Mouse (Mus musculus) forebrain, embryonic 11.5 days (tissue): ENCODE results near the gene Spin1. TPM values are rescaled to one million over a fixed set of nuclear protein-coding genes. Genes with fewer than 3 reads are reported as not detected.

ENCODE experiments used
- ATAC-seq: fragments of 200-750 bp; cut with Nextera tagmentation; replicated peaks from 2 replicates; pipeline ENCODE4 v1.8.0; 2017; ENCODE audit warnings: moderate TSS enrichment; ENCODE audit not compliant: low FRiP score
- DNase-seq: peaks from one replicate; pipeline ENCODE4 v3.0.0-alpha.2; 2017; ENCODE audit warnings: low spot score
- H3K27ac ChIP-seq: fragments of 300-500 bp; sonication (generic); 2 replicates; pipeline ENCODE4 v1.5.1; 2014; ENCODE audit warnings: low read depth, low read length
- H3K27me3 ChIP-seq: fragments of 300-500 bp; sonication (generic); 2 replicates; pipeline ENCODE4 v1.6.1; 2014; ENCODE audit warnings: mild to moderate bottlenecking, low read length, mixed read lengths; ENCODE audit not compliant: control insufficient read depth, insufficient read depth
- H3K36me3 ChIP-seq: fragments of 300-500 bp; sonication (generic); 2 replicates; pipeline ENCODE4 v1.6.1; 2014; ENCODE audit warnings: mild to moderate bottlenecking, low read length, moderate library complexity, mixed read lengths; ENCODE audit not compliant: control insufficient read depth, insufficient read depth
- H3K4me1 ChIP-seq: fragments of 300-500 bp; sonication (generic); replicated peaks from 2 replicates; pipeline ENCODE4 v1.6.1; 2014; ENCODE audit warnings: low read length, mixed read lengths; ENCODE audit not compliant: control insufficient read depth, insufficient read depth
- H3K4me2 ChIP-seq: fragments of 300-500 bp; sonication (generic); 2 replicates; pipeline ENCODE4 v1.6.1; 2014; ENCODE audit warnings: low read depth, mild to moderate bottlenecking, low read length, moderate library complexity, mixed read lengths; ENCODE audit not compliant: severe bottlenecking
- H3K4me3 ChIP-seq: fragments of 300-500 bp; sonication (generic); 2 replicates; pipeline ENCODE4 v1.5.1; 2014; ENCODE audit warnings: low read depth, low read length
- H3K9ac ChIP-seq: fragments of 300-500 bp; sonication (generic); 2 replicates; pipeline ENCODE4 v1.6.1; 2014; ENCODE audit warnings: low read length
- H3K9me3 ChIP-seq: fragments of 300-500 bp; sonication (generic); 2 replicates; pipeline ENCODE4 v1.6.1; 2016; ENCODE audit warnings: low read length, mixed read lengths; ENCODE audit not compliant: control insufficient read depth
- WGBS: fragments of 180-500 bp; shearing (Covaris S2); extraction: QIAGEN DNeasy Blood & Tissue Kit; methylation state at CpG from one replicate; pipeline ENCODE4 v1.1.7; 2014; 5-methylcytosine and 5-hydroxymethylcytosine counted together
- polyA plus RNA-seq: library from polyadenylated mRNA; unstranded; fragments of >200 nt; fragmentation: Nextera tagmentation; extraction: Ambion mirVana; gene quantifications from 2 replicates; pipeline ENCODE4 v1.2.1, GENCODE M21; 2014

Gene Spin1
- polyA plus RNA-seq, 1 experiment from 2014 or later: 111 TPM

- Histone ChIP-seq H3K9me3 (no peaks in the 10 kb centered on the region), H3K27me3 (no peaks in the 10 kb centered on the region), H3K4me2 (no peak overlapping the region), H3K27ac (no peak overlapping the region), H3K4me1 (no peaks in the 10 kb centered on the region), H3K4me3 (no peak overlapping the region), H3K9ac (no peak overlapping the region), H3K36me3 (no peaks in the 10 kb centered on the region)
- 86% methylated on average over 7 of the region's 7 CpGs for WGBS
- no peak for DNase-seq
- ATAC-seq: no peak
Observed at GRCm38 (mm10) chr13:51182236-51182635, 81.6 kb downstream of the Spin1 start.

GRCm38 (mm10) chr13:51184896-51185295 lies 84.2 kb downstream of the Spin1 start:
- H3K4me2 ChIP-seq: no peak overlapping the region
- ATAC-seq (no peak), DNase-seq (no peak)
- H3K27ac ChIP-seq: no peak overlapping the region
- no peak overlapping the region for H3K9ac ChIP-seq
- no peaks in the 10 kb centered on the region for H3K36me3 ChIP-seq
- no peaks in the 10 kb centered on the region for H3K4me1 ChIP-seq
- no peaks in the 10 kb centered on the region for H3K27me3 ChIP-seq
- no peak overlapping the region for H3K4me3 ChIP-seq
- 85% methylated on average over 3 of the region's 3 CpGs for WGBS
- H3K9me3 ChIP-seq: no peaks in the 10 kb centered on the region

GRCm38 (mm10) chr13:51190336-51190735 lies 89.7 kb downstream of the Spin1 start:
- Histone ChIP-seq H3K27ac (no peak overlapping the region), H3K4me1 (no peaks in the 10 kb centered on the region), H3K36me3 (no peaks in the 10 kb centered on the region), H3K27me3 (no peaks in the 10 kb centered on the region), H3K4me2 (no peak overlapping the region), H3K4me3 (no peak overlapping the region), H3K9me3 (no peaks in the 10 kb centered on the region), H3K9ac (no peak overlapping the region)
- ATAC-seq: no peak
- DNase-seq: no peak
- WGBS: 68% methylated on average over 2 of the region's 3 CpGs

- WGBS: 78% methylated on average over 6 of the region's 6 CpGs
- no peak for DNase-seq
- no peaks in the 10 kb centered on the region for H3K27me3 ChIP-seq
Observed at GRCm38 (mm10) chr13:51191416-51192140, 90.9 kb downstream of the Spin1 start.

GRCm38 (mm10) chr13:51193893-51194292 lies 93.2 kb downstream of the Spin1 start:
- Histone ChIP-seq H3K27ac (no peak overlapping the region), H3K9me3 (no peaks in the 10 kb centered on the region), H3K9ac (no peak overlapping the region), H3K36me3 (no peaks in the 10 kb centered on the region), H3K4me3 (no peak overlapping the region), H3K4me1 (no peaks in the 10 kb centered on the region), H3K27me3 (no peaks in the 10 kb centered on the region), H3K4me2 (no peak overlapping the region)
- ATAC-seq (no peak), DNase-seq (no peak)
- 95% methylated on average over 15 of the region's 15 CpGs for WGBS

More at GRCm38 (mm10) chr13:51191416-51192140, 90.9 kb downstream of the Spin1 start:
- no peak overlapping the region for H3K4me3 ChIP-seq
- H3K4me2 ChIP-seq: no peak overlapping the region
- no peaks in the 10 kb centered on the region for H3K9me3 ChIP-seq
- H3K9ac ChIP-seq: no peak overlapping the region
- no peak overlapping the region for H3K27ac ChIP-seq
- ATAC-seq: no peak
- no peaks in the 10 kb centered on the region for H3K36me3 ChIP-seq
- no peaks in the 10 kb centered on the region for H3K4me1 ChIP-seq

- Histone ChIP-seq H3K27me3 (no peaks in the 10 kb centered on the region), H3K36me3 (no peaks in the 10 kb centered on the region), H3K4me2 (no peak overlapping the region), H3K4me1 (no peaks in the 10 kb centered on the region), H3K4me3 (no peak overlapping the region), H3K27ac (no peak overlapping the region), H3K9me3 (no peaks in the 10 kb centered on the region), H3K9ac (no peak overlapping the region)
- ATAC-seq: no peak
- DNase-seq: no peak
- 87% methylated on average over 3 of the region's 3 CpGs for WGBS
Observed at GRCm38 (mm10) chr13:51197699-51198098, 97.0 kb downstream of the Spin1 start.

- no peak for DNase-seq
- H3K27me3 ChIP-seq: no peaks in the 10 kb centered on the region
- no peak for ATAC-seq
- no peaks in the 10 kb centered on the region for H3K36me3 ChIP-seq
- H3K4me2 ChIP-seq: no peak overlapping the region
- H3K27ac ChIP-seq: no peak overlapping the region
- no peaks in the 10 kb centered on the region for H3K4me1 ChIP-seq
- H3K4me3 ChIP-seq: no peak overlapping the region
- H3K9me3 ChIP-seq: no peaks in the 10 kb centered on the region
- 83% methylated on average over 5 of the region's 5 CpGs for WGBS
- no peak overlapping the region for H3K9ac ChIP-seq
Observed at GRCm38 (mm10) chr13:51198186-51198585, 97.5 kb downstream of the Spin1 start.

Other genes starting within 250 kb of the Spin1 start
- gene Nxnl2, start 70.1 kb downstream of the Spin1 start, polyA plus RNA-seq: 0.72 and 0.83 TPM in 2 replicates